Mouse (Mus musculus) neural tube, embryonic 11.5 days (tissue): Measurements from ENCODE around the gene Thy1. TPM values are rescaled to one million over a fixed set of nuclear protein-coding genes. Genes with fewer than 3 reads are reported as not detected.

Experiments used
- ATAC-seq: fragments of 200-750 bp; cut with Nextera tagmentation; 2 replicates; pipeline ENCODE4 v1.8.0; 2017; ENCODE audit warnings: moderate number of reproducible peaks, mild to moderate bottlenecking, moderate TSS enrichment, moderate library complexity; ENCODE audit not compliant: insufficient read depth, low FRiP score, low TSS enrichment
- DNase-seq: peaks from one replicate; pipeline ENCODE4 v3.0.0-alpha.2; 2015; ENCODE audit warnings: low spot score
- H3K27ac ChIP-seq: fragments of 300-500 bp; sonication (generic); 2 replicates; pipeline ENCODE4 v1.5.1; 2014; ENCODE audit warnings: low read depth, mild to moderate bottlenecking, low read length
- H3K27me3 ChIP-seq: fragments of 300-500 bp; sonication (generic); 2 replicates; pipeline ENCODE4 v1.6.1; 2014; ENCODE audit warnings: mild to moderate bottlenecking, low read length, mixed read lengths; ENCODE audit not compliant: control insufficient read depth, insufficient read depth
- H3K36me3 ChIP-seq: fragments of 300-500 bp; sonication (generic); 2 replicates; pipeline ENCODE4 v1.6.1; 2014; ENCODE audit warnings: mild to moderate bottlenecking, low read length, moderate library complexity, mixed read lengths; ENCODE audit not compliant: control insufficient read depth, insufficient read depth
- H3K4me1 ChIP-seq: fragments of 300-500 bp; sonication (generic); 2 replicates; pipeline ENCODE4 v1.6.1; 2014; ENCODE audit warnings: low read length, mixed read lengths; ENCODE audit not compliant: control insufficient read depth, insufficient read depth
- H3K4me2 ChIP-seq: fragments of 300-500 bp; sonication (generic); 2 replicates; pipeline ENCODE4 v1.6.1; 2014; ENCODE audit warnings: low read depth, mild to moderate bottlenecking, moderate library complexity
- H3K4me3 ChIP-seq: fragments of 300-500 bp; sonication (generic); 2 replicates; pipeline ENCODE4 v1.5.1; 2014; ENCODE audit warnings: low read depth, low read length
- H3K9ac ChIP-seq: fragments of 300-500 bp; sonication (generic); 2 replicates; pipeline ENCODE4 v1.6.1; 2014; ENCODE audit warnings: mild to moderate bottlenecking, low read length
- H3K9me3 ChIP-seq: fragments of 300-500 bp; sonication (generic); 2 replicates; pipeline ENCODE4 v1.6.1; 2016; ENCODE audit warnings: low read length; ENCODE audit not compliant: control insufficient read depth
- WGBS: fragments of 180-500 bp; shearing (Covaris S2); extraction: QIAGEN DNeasy Blood & Tissue Kit; methylation state at CpG from one replicate; pipeline ENCODE4 v1.1.7; 2014; 5-methylcytosine and 5-hydroxymethylcytosine counted together
- polyA plus RNA-seq: library from polyadenylated mRNA; unstranded; fragments of >200 nt; fragmentation: Nextera tagmentation; extraction: Ambion mirVana; gene quantifications from 2 replicates; pipeline ENCODE4 v1.2.1, GENCODE M21; 2014

Thy1 gene
- polyA plus RNA-seq, 1 experiment from 2014 or later, result not detected

- Histone ChIP-seq H3K9me3 (no peaks in the 10 kb centered on the region), H3K4me3 (no peak overlapping the region), H3K27me3 (peaks cover 8% of the 10 kb centered on the region), H3K36me3 (no peaks in the 10 kb centered on the region), H3K27ac (no peak overlapping the region), H3K4me1 (peaks cover 14% of the 10 kb centered on the region), H3K9ac (no peak overlapping the region), H3K4me2 (no peak overlapping the region)
- no peak for ATAC-seq
- DNase-seq, result no peak
- WGBS, result 85% methylated on average over 5 of the region's 5 CpGs
Observed at GRCm38 (mm10) chr9:44080953-44081352, 37.8 kb downstream of the Thy1 start.

GRCm38 (mm10) chr9:44081581-44081980 lies 38.4 kb downstream of the Thy1 start:
- WGBS, result 71% methylated on average over 5 of the region's 5 CpGs
- H3K4me1 ChIP-seq, result peaks cover 14% of the 10 kb centered on the region

DNA sequence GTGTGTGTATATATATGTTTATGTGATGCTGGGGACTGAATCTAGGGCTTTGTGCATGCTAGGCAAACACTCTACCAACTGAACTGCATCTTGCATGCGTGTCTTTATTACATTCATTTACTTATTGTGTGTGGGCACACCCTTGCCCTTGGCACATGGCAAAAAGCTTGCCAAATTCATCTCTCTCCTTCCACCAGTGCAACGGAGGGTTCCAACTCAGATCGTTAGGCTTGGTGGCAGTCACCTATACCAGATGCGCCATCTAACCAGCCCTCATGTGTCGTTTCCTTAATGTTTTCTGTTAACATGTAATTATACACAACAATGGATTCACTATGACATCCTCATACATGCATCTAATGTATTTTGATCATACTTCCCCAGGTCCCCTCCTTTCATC lies 39.1 kb downstream of the Thy1 start:
- Histone ChIP-seq H3K4me1 (peaks cover 14% of the 10 kb centered on the region), H3K36me3 (no peaks in the 10 kb centered on the region), H3K4me2 (no peak overlapping the region), H3K27ac (no peak overlapping the region), H3K9ac (no peak overlapping the region), H3K9me3 (no peaks in the 10 kb centered on the region), H3K4me3 (no peak overlapping the region), H3K27me3 (peaks cover 13% of the 10 kb centered on the region)
- DNase-seq (no peak), ATAC-seq (no peak)
- 91% methylated on average over 5 of the region's 5 CpGs for WGBS

More at GRCm38 (mm10) chr9:44081581-44081980, 38.4 kb downstream of the Thy1 start:
- H3K9ac ChIP-seq, result no peak overlapping the region
- no peak overlapping the region for H3K27ac ChIP-seq
- no peak for DNase-seq
- H3K9me3 ChIP-seq, result no peaks in the 10 kb centered on the region
- no peaks in the 10 kb centered on the region for H3K36me3 ChIP-seq
- H3K4me3 ChIP-seq, result no peak overlapping the region
- no peak overlapping the region for H3K4me2 ChIP-seq
- H3K27me3 ChIP-seq, result peaks cover 10% of the 10 kb centered on the region
- ATAC-seq, result no peak

GRCm38 (mm10) chr9:44083392-44084121 lies 40.4 kb downstream of the Thy1 start:
- ATAC-seq (no peak), DNase-seq (no peak)
- peaks cover 14% of the 10 kb centered on the region for H3K4me1 ChIP-seq
- 6% methylated on average over 23 of the region's 23 CpGs for WGBS
- no peak overlapping the region for H3K27ac ChIP-seq
- H3K27me3 ChIP-seq, result peaks cover 13% of the 10 kb centered on the region
- H3K4me3 ChIP-seq, result 0 out of 2 replicates have a peak overlapping the region, but pooled peaks have one; percentile 2
- no peak overlapping the region for H3K9ac ChIP-seq
- no peaks in the 10 kb centered on the region for H3K36me3 ChIP-seq
- no peaks in the 10 kb centered on the region for H3K9me3 ChIP-seq
- H3K4me2 ChIP-seq, result peak overlapping the region; percentile 99

GRCm38 (mm10) chr9:44084236-44084635 lies 41.1 kb downstream of the Thy1 start:
- peak overlapping the region; percentile 99 for H3K4me2 ChIP-seq
- no peaks in the 10 kb centered on the region for H3K9me3 ChIP-seq
- ATAC-seq (peak; percentile 45), DNase-seq (no peak)
- H3K4me3 ChIP-seq, result peak overlapping the region; percentile 58
- H3K9ac ChIP-seq, result no peak overlapping the region
- 1% methylated on average over 14 of the region's 14 CpGs for WGBS
- no peak overlapping the region for H3K27ac ChIP-seq
- no peaks in the 10 kb centered on the region for H3K36me3 ChIP-seq
- H3K4me1 ChIP-seq, result peaks cover 14% of the 10 kb centered on the region
- H3K27me3 ChIP-seq, result peaks cover 13% of the 10 kb centered on the region

DNA sequence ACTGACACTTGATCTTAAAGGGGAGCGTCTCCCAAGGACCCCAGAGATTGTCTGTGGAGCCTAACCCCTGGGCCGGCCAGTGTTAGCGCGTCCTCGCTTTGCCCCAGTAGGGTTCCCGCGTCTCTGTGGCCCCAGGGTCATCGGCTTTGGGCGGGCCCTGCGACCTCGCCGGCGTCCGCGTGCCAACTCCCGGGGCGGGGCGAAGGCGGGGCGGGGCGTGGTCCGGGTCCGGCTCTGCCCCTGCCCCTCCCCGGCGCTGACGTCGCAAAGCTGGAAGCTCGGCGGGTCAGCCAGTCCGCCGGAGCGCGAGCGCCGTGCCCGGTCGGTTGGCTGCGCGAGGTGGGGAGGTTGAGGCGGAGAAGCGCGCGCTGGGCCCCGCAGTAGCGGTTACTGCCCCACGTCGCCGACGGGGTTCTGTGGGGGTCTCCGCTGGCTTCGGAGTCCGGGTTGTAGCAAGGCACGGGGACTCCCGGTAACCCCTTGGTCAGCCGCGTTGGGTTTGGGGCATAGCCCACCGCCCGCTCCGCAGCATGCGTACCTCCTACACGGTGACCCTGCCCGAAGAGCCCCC lies 41.6 kb downstream of the Thy1 start:
- Histone ChIP-seq H3K4me2 (peak overlapping the region; percentile 99), H3K27me3 (peaks cover 13% of the 10 kb centered on the region), H3K4me1 (peaks cover 14% of the 10 kb centered on the region), H3K9ac (peak overlapping the region; percentile 71), H3K27ac (no peak overlapping the region), H3K36me3 (no peaks in the 10 kb centered on the region), H3K4me3 (peak overlapping the region; percentile 58), H3K9me3 (no peaks in the 10 kb centered on the region)
- ATAC-seq (peak; percentile 76), DNase-seq (peak; percentile 87)
- WGBS, result under 1% methylated on average over 61 of the region's 62 CpGs

DNA sequence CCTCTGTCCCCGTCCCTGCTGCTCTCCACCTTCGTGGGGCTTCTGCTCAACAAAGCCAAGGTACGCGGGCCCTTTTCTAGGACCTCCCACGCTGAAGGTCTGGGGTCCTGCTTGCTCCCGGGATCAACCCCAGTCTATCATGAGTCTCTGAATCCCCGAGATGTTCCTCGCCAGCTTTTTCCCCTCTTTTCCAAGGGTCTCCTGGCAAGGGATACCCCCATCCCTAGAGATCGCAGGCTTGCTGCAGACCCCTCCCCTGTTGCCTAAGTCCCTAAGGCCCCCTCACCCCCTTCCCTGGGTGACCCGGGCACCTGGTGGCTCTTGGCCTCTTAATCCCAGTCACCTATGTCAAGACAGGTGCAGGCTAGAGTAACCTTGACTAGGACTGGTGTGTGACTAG lies 42.1 kb downstream of the Thy1 start:
- H3K27ac ChIP-seq, result no peak overlapping the region
- peaks cover 13% of the 10 kb centered on the region for H3K27me3 ChIP-seq
- H3K36me3 ChIP-seq, result no peaks in the 10 kb centered on the region
- H3K4me2 ChIP-seq, result peak overlapping the region; percentile 99
- peak overlapping the region; percentile 71 for H3K9ac ChIP-seq
- H3K9me3 ChIP-seq, result no peaks in the 10 kb centered on the region
- H3K4me1 ChIP-seq, result peaks cover 14% of the 10 kb centered on the region
- WGBS, result 4% methylated on average over 10 of the region's 10 CpGs
- ATAC-seq (no peak), DNase-seq (no peak)
- peak overlapping the region; percentile 58 for H3K4me3 ChIP-seq

GRCm38 (mm10) chr9:44085741-44086665 lies 42.8 kb downstream of the Thy1 start:
- H3K9ac ChIP-seq, result no peak overlapping the region
- no peak for ATAC-seq
- 66% methylated on average over 15 of the region's 15 CpGs for WGBS
- no peaks in the 10 kb centered on the region for H3K9me3 ChIP-seq
- no peak overlapping the region; the same call in 1 of the 2 replicates for H3K4me3 ChIP-seq
- DNase-seq, result no peak
- H3K4me1 ChIP-seq, result peaks cover 14% of the 10 kb centered on the region
- no peak overlapping the region; the same call in 1 of the 2 replicates for H3K4me2 ChIP-seq
- H3K27ac ChIP-seq, result no peak overlapping the region
- no peaks in the 10 kb centered on the region; the same call in 1 of the 2 replicates for H3K36me3 ChIP-seq
- peaks cover 13% of the 10 kb centered on the region for H3K27me3 ChIP-seq
